Mouse (Mus musculus) midbrain, embryonic 12.5 days (tissue): ENCODE measurements at regions not wholly inside any gene's neighbourhood (a gene's known extent, or its start where the extent isn't known, plus 50 kb on each side); places are given as distances from the start of the nearest gene placed in this dataset.

ENCODE experiments used
- ATAC-seq: fragments of 200-750 bp; cut with Nextera tagmentation; 2 replicates; pipeline ENCODE4 v1.8.0; 2017; ENCODE audit warnings: low read depth, moderate TSS enrichment, moderate library complexity; ENCODE audit not compliant: low FRiP score
- H3K27ac ChIP-seq: fragments of 300-500 bp; sonication (generic); replicated peaks from 2 replicates; pipeline ENCODE4 v1.5.1; 2016; ENCODE audit warnings: mild to moderate bottlenecking
- H3K27me3 ChIP-seq: fragments of 300-500 bp; sonication (generic); 2 replicates; pipeline ENCODE4 v1.6.1; 2016; ENCODE audit warnings: mild to moderate bottlenecking
- H3K36me3 ChIP-seq: fragments of 300-500 bp; sonication (generic); 2 replicates; pipeline ENCODE4 v1.6.1; 2016
- H3K4me1 ChIP-seq: fragments of 300-500 bp; sonication (generic); 2 replicates; pipeline ENCODE4 v1.6.1; 2016
- H3K4me2 ChIP-seq: fragments of 300-500 bp; sonication (generic); replicated peaks from 2 replicates; pipeline ENCODE4 v1.6.1; 2016; ENCODE audit warnings: mild to moderate bottlenecking, moderate library complexity
- H3K4me3 ChIP-seq: fragments of 300-500 bp; sonication (generic); 2 replicates; pipeline ENCODE4 v1.5.1; 2016; ENCODE audit warnings: mild to moderate bottlenecking
- H3K9ac ChIP-seq: fragments of 300-500 bp; sonication (generic); replicated peaks from 2 replicates; pipeline ENCODE4 v1.6.1; 2016; ENCODE audit warnings: mild to moderate bottlenecking, moderate library complexity
- H3K9me3 ChIP-seq: fragments of 300-500 bp; sonication (generic); 2 replicates; pipeline ENCODE4 v1.6.1; 2016; ENCODE audit warnings: mild to moderate bottlenecking
- WGBS: fragments of 180-500 bp; shearing (Covaris S2); methylation state at CpG from one replicate; pipeline ENCODE4 v1.1.7; 2016; 5-methylcytosine and 5-hydroxymethylcytosine counted together

DNA sequence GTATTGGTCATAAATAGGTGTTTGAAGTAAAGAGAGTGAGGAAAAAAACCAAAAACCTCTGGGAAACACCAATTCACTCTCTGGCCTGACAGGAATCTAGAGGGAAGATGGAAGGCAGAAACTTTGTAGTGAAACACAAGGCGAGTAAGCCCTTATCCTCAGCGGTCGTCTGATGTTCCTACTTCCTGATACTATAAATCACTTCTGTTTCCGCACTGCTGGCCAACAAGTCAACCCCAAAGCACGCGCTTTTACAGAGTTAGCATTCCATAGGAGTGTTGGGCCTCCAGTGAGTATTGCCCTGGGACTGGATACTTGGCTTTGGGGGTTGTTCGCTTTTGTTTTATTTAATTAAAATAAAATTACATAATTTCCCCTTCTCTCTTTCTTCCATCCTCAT is 82.7 kb upstream of the Atp2b1 start:
- 96% methylated on average over 7 of the region's 7 CpGs for WGBS
- no peak for ATAC-seq
- H3K27ac ChIP-seq, result no peak overlapping the region
- H3K9ac ChIP-seq, result no peak overlapping the region
- H3K4me1 ChIP-seq, result no peaks in the 10 kb centered on the region
- no peaks in the 10 kb centered on the region for H3K9me3 ChIP-seq
- H3K4me2 ChIP-seq, result no peak overlapping the region
- H3K27me3 ChIP-seq, result no peaks in the 10 kb centered on the region
- H3K36me3 ChIP-seq, result no peaks in the 10 kb centered on the region
- no peak overlapping the region for H3K4me3 ChIP-seq

DNA sequence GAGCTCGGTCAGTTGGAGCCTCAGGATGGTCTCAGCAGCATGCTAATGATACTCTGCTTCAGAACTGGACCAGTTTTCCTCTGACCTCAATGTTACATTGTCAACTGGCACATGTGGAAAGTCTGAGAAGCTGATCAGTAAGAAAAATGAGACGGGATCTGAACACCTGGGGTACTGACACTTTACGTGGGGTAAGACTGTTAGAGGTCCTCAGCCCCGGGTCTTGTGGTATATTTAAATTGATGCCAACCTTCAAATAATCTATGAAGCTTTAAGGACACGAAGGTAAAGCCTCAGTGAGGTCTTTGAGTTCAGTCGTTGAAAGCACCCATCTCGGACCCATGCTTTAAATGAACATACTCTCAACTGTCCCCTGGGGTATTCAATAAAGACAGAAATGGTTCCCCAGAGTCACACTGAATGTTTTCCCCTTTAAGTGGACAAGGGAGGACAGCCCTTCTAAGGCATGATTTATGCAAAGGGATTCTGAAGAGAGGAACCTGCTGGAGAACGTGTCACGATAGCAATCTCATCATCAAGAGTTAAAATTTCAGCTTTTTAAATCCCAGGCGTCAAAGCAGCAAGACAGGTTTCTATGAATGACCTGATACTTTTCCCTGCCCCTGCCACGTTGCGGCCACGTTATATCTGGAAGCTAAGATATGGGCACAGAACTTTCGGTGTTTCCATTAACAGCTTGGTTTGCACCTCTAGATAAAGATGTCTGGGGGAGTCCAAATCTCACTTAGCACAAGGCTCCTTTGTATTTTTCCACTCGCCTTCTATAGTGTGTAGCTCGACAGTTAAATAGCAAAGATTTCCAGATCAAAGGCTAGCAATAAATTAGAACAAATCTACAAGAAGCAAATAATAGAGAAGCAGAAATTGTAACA is 76.7 kb upstream of the Atp2b1 start:
- Histone ChIP-seq H3K9ac (no peak overlapping the region), H3K9me3 (no peaks in the 10 kb centered on the region), H3K4me2 (no peak overlapping the region), H3K4me3 (no peak overlapping the region), H3K4me1 (no peaks in the 10 kb centered on the region), H3K27ac (no peak overlapping the region), H3K27me3 (no peaks in the 10 kb centered on the region), H3K36me3 (no peaks in the 10 kb centered on the region)
- 82% methylated on average over 16 of the region's 16 CpGs for WGBS
- no peak for ATAC-seq

DNA sequence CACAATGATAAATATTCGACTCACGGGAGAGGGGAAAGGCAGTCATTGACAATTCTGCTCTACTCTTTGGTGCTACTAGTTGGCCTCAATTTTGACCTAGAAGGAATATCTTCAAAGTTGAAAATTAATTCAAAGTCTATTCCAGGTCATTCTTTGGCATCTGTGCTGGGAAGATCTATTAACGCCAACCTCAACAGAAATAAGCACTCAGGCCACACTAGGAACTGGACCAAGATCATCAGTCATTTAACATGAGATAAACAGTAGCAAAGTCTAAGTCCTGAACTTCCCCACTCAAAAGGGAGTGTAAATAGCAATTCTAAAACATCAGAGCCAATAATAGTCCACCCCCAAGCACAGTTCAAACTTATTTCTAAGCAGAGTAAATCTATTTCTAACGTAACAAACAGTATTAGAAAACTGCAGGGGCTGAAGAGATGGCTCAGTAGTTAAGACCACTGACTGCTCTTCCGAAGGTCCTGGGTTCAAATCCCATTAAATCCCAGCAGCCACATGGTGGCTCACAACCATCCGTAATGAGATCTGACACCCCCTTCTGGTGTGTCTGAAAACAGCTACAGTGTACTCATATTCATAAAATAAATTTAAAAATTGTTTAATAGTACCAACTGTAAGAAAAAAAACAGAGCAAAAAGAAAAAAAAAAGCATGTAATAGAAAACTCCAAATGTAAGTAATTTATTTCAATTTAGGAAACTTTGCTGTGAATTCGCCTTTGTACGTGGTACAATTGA is 75.1 kb upstream of the Atp2b1 start:
- ATAC-seq, result no peak
- H3K27me3 ChIP-seq, result no peaks in the 10 kb centered on the region
- H3K4me2 ChIP-seq, result no peak overlapping the region
- H3K27ac ChIP-seq, result no peak overlapping the region
- no peak overlapping the region for H3K9ac ChIP-seq
- H3K4me1 ChIP-seq, result no peaks in the 10 kb centered on the region
- H3K4me3 ChIP-seq, result no peak overlapping the region
- H3K36me3 ChIP-seq, result no peaks in the 10 kb centered on the region
- WGBS, result 91% methylated on average over 8 of the region's 8 CpGs
- peaks cover 14% of the 10 kb centered on the region for H3K9me3 ChIP-seq

DNA sequence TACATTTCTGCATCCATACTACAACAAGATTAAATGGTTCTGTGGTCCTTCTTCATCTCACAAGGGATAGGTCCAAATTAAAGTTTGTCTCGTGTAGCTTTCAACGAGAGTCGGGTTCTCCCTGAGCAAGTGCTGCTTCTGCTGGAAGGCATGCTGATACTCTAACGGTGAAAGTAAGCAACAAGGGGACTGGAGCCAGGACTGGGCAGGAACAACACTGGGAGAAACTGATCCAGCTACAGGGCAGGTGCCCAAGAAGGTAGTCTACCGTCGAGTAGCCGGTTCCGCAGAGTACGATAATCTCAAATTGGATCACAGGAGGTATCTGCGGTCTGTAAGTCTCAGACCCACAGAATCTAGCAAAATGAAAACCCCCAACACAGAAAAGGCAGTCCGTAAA is 74.2 kb upstream of the Atp2b1 start:
- no peaks in the 10 kb centered on the region for H3K27me3 ChIP-seq
- H3K9me3 ChIP-seq, result peaks cover 22% of the 10 kb centered on the region
- WGBS, result 93% methylated on average over 11 of the region's 11 CpGs
- H3K36me3 ChIP-seq, result no peaks in the 10 kb centered on the region
- ATAC-seq, result no peak
- no peak overlapping the region for H3K9ac ChIP-seq
- H3K27ac ChIP-seq, result no peak overlapping the region
- no peaks in the 10 kb centered on the region for H3K4me1 ChIP-seq
- no peak overlapping the region for H3K4me2 ChIP-seq
- no peak overlapping the region for H3K4me3 ChIP-seq

- Histone ChIP-seq H3K4me3 (no peak overlapping the region), H3K9ac (no peak overlapping the region), H3K36me3 (no peaks in the 10 kb centered on the region), H3K27ac (no peak overlapping the region), H3K9me3 (peaks cover 22% of the 10 kb centered on the region), H3K4me1 (no peaks in the 10 kb centered on the region), H3K27me3 (no peaks in the 10 kb centered on the region), H3K4me2 (no peak overlapping the region)
- ATAC-seq, result no peak
- 94% methylated on average over 8 of the region's 8 CpGs for WGBS
These were observed 73.8 kb upstream of the Atp2b1 start for GRCm38 (mm10) chr10:98840411-98840810.

- Histone ChIP-seq H3K27ac (no peak overlapping the region), H3K9ac (no peak overlapping the region), H3K36me3 (no peaks in the 10 kb centered on the region), H3K9me3 (peaks cover 22% of the 10 kb centered on the region), H3K4me1 (no peaks in the 10 kb centered on the region), H3K4me3 (no peak overlapping the region), H3K4me2 (no peak overlapping the region), H3K27me3 (no peaks in the 10 kb centered on the region)
- WGBS, result 89% methylated on average over 13 of the region's 13 CpGs
- ATAC-seq, result no peak
These were observed 73.0 kb upstream of the Atp2b1 start for GRCm38 (mm10) chr10:98840957-98841831.

- no peaks in the 10 kb centered on the region for H3K4me1 ChIP-seq
- no peak overlapping the region for H3K27ac ChIP-seq
- H3K9me3 ChIP-seq, result peaks cover 22% of the 10 kb centered on the region
- H3K4me2 ChIP-seq, result no peak overlapping the region
- no peak overlapping the region for H3K4me3 ChIP-seq
- WGBS, result 84% methylated on average over 3 of the region's 3 CpGs
- ATAC-seq, result no peak
- H3K27me3 ChIP-seq, result no peaks in the 10 kb centered on the region
- no peak overlapping the region for H3K9ac ChIP-seq
- H3K36me3 ChIP-seq, result no peaks in the 10 kb centered on the region
These were observed 72.3 kb upstream of the Atp2b1 start for GRCm38 (mm10) chr10:98841860-98842259.

- Histone ChIP-seq H3K9me3 (peaks cover 22% of the 10 kb centered on the region), H3K9ac (no peak overlapping the region), H3K4me3 (no peak overlapping the region), H3K4me1 (no peaks in the 10 kb centered on the region), H3K27ac (no peak overlapping the region), H3K36me3 (no peaks in the 10 kb centered on the region), H3K4me2 (no peak overlapping the region), H3K27me3 (no peaks in the 10 kb centered on the region)
- no peak for ATAC-seq
- WGBS, result 91% methylated on average over 1 of the region's 1 CpGs
These were observed 71.5 kb upstream of the Atp2b1 start for GRCm38 (mm10) chr10:98842721-98843120.

DNA sequence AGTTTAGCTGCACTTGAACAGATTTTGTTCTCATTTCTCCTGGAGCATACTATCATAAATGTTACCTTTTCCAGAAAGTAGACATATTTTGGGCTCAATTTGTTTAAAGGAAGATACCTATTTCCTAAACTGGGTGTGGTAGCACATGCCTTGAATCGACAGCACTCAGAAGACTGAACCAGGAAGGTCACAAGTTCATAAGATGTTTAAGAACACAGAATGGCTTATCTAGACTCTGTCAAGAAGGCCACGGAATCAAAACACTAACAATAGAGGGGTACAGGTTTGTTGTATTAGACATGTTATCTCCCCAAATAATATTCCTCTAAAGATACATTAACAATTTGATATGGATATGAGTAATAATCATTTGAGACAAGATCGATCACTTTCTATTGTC is 64.4 kb upstream of the Atp2b1 start:
- no peak overlapping the region for H3K4me2 ChIP-seq
- H3K4me1 ChIP-seq, result no peaks in the 10 kb centered on the region
- no peak for ATAC-seq
- H3K27ac ChIP-seq, result no peak overlapping the region
- no peak overlapping the region for H3K4me3 ChIP-seq
- no peaks in the 10 kb centered on the region for H3K27me3 ChIP-seq
- H3K9ac ChIP-seq, result no peak overlapping the region
- WGBS, result 88% methylated on average over 3 of the region's 3 CpGs
- H3K9me3 ChIP-seq, result peaks cover under 1% of the 10 kb centered on the region; the same call in 1 of the 2 replicates
- no peaks in the 10 kb centered on the region for H3K36me3 ChIP-seq

GRCm38 (mm10) chr10:98857395-98857794 is 56.8 kb upstream of the Atp2b1 start:
- H3K36me3 ChIP-seq, result no peaks in the 10 kb centered on the region
- H3K4me2 ChIP-seq, result no peak overlapping the region
- no peak for ATAC-seq
- H3K4me3 ChIP-seq, result no peak overlapping the region
- H3K27ac ChIP-seq, result no peak overlapping the region
- no peak overlapping the region for H3K9ac ChIP-seq
- H3K4me1 ChIP-seq, result no peaks in the 10 kb centered on the region
- no peaks in the 10 kb centered on the region for H3K9me3 ChIP-seq
- no peaks in the 10 kb centered on the region for H3K27me3 ChIP-seq
- WGBS, result 59% methylated on average over 3 of the region's 3 CpGs

DNA sequence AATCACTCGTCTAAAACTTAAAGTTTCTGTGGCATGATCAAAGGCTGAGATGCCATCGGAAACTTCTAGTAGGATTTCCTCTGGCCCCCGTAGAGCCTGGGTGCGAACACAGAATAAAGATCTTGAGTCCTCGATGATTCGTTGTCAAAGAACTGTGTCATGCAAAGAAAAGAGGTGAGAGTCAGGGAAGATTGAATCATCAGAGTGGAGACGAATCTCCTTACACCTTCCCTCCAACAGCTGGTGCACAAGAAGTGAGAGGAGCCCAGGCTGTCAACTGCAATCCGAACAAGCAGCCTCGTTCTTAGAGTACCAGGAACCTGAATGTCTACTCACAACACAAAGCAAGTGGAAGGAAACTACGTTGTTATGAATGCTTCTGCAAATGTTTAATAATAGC is 52.7 kb upstream of the Atp2b1 start:
- Histone ChIP-seq H3K27ac (no peak overlapping the region), H3K4me2 (no peak overlapping the region), H3K4me3 (no peak overlapping the region), H3K9me3 (no peaks in the 10 kb centered on the region), H3K4me1 (no peaks in the 10 kb centered on the region), H3K9ac (no peak overlapping the region), H3K27me3 (no peaks in the 10 kb centered on the region), H3K36me3 (no peaks in the 10 kb centered on the region)
- no peak for ATAC-seq
- WGBS, result 87% methylated on average over 10 of the region's 10 CpGs

GRCm38 (mm10) chr10:98862712-98863111 is 51.5 kb upstream of the Atp2b1 start:
- H3K4me2 ChIP-seq, result no peak overlapping the region
- no peak overlapping the region for H3K9ac ChIP-seq
- no peak for ATAC-seq
- no peaks in the 10 kb centered on the region for H3K36me3 ChIP-seq
- WGBS, result 85% methylated on average over 4 of the region's 4 CpGs
- no peak overlapping the region for H3K27ac ChIP-seq
- no peaks in the 10 kb centered on the region for H3K4me1 ChIP-seq
- no peaks in the 10 kb centered on the region for H3K27me3 ChIP-seq
- no peak overlapping the region for H3K4me3 ChIP-seq
- no peaks in the 10 kb centered on the region for H3K9me3 ChIP-seq
